Mouse (Mus musculus) left cerebral cortex, adult 9 months (tissue): Measurements from ENCODE around the gene Tifab.
"Not testable (repeated sequence)": the region's sequence is repeated elsewhere in the genome, so short reads cannot be mapped to it uniquely, and the experiment has no call there.

Source experiments
- DNase-seq, 2 experiments: peaks; one replicate each; pipeline ENCODE4 v3.0.0; 2022; ENCODE audit warnings: low spot score in 2 of 2

The Tifab gene

DNA sequence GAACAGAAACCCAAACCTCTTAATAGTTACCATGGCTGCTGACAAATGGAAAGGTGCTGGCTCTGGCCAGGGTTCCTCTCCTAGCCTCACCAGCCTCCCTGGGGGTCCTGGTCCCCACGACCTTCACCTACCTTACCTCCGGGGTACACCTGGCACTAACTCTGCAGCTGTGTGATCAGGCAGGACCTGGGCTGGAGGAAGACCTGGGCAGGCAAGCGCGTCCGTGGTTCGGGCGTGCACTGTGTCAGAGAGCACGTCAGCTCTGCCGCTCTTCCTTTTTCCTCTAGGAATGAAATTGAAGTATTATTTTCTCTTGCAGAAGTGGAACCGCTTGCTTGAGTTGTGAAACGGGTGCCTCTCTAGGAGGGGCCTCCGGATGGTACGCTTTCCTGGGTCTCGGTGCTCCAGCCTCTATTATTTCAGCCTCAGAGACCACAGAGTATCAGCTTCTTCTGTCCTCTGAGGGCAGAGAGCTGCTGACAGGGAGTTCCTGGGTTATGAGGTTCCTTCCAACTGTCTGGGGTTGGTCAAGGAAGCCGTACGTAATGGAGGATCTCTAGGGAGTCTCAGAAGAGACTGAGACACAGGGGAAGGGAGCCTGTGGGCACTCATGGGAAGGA lies at the start of gene Tifab:
Gene Tifab, minus strand, starts transcription at position 470 of the 620 bp plus-strand sequence.
- DNase-seq = no peak

- peak; percentile 18 to 57 for DNase-seq
These were observed 47.7 kb upstream of the Tifab start for GRCm38 (mm10) chr13:56226175-56226954.

DNA sequence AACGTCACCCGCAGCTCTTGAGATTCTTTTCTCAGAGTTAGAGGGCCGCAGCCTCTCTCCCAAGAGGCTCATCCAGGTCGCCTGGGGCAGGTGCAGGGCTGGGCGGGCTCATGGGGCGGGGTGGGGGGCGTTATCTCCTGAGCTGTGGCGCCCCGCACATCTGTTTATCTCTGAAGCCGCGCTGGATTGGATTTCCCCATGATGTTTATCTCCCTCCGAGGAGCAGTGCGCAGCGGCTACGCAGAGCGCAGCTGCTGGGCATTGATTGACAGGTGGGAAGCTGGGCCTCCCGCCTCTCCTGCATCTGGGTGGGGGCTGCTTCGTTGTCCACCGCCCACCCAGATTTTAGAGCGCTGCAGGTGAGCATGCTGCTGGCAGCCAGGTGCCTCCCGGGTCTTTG lies 44.9 kb upstream of the Tifab start:
- DNase-seq = no peak

DNA sequence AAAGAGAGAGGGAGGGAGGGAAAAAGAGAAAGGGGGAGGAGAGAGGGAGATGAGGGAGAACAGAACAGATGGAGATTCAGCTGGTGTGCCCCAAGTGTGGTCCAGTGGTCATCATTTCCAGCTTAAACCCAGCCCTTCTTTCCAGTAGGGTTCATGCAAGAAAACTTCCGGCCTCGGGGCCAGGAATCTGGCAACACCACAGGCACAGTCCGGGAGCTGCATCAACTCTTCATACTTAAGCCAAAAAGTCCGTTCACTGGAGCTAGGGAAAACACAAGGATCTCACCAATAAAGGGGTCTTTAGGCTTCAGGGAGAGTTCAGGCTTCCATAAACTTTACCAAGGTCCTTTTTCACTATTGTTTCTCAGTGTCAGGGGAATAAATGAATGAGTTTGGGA lies 44.2 kb upstream of the Tifab start:
- DNase-seq = no peak

DNA sequence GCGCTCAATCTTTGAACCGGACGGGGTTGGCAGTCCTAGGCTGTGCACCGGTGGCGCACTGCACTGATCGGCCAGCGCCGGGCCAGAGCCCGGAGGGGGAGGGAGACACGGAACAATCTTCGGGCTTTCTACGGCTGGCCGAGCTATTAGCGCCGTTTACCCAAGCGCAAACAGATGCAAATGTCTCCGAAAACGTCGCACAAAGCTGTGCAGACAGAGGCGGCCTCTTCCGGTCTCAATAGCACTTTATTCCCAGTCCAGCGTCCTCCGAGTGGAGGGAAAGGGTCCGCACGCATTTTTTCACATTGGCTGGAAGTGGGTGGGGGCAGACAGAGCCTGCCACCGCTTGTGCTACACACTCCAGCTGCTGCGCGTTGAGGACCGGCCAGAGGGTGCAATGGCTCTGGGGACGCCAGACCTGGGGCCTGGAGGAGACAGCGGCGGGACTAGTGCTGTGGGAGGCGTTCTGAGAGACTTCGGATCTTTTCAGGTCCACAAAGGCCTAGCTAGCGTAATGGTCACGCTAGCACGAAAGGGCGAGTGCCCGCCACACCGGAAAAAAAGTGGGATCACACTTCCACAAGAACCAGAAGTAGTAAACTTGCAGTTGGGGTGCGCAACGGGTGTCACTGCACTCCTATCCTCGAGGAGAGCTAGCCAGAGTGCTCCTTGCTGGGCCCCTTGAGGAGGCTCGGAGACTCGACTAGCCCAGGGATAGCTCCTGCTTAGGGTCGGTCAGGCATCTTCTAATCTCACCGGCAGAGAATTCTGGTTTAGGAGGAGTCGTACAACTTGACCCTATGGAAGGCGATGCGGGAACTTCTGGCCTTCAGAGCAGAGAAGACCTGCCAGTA lies 43.5 kb upstream of the Tifab start:
- peak in 1 of 2 experiments; percentile 30 for DNase-seq

- peak in 1 of 2 experiments; percentile 19 for DNase-seq
These were observed 42.6 kb upstream of the Tifab start for GRCm38 (mm10) chr13:56221129-56221910.

- no peak for DNase-seq
These were observed 40.6 kb upstream of the Tifab start for GRCm38 (mm10) chr13:56219254-56219653.

GRCm38 (mm10) chr13:56216090-56216489 lies 37.4 kb upstream of the Tifab start:
- no peak for DNase-seq

- DNase-seq = no peak
These were observed 35.9 kb upstream of the Tifab start for GRCm38 (mm10) chr13:56214633-56215032.

- no peak for DNase-seq
These were observed 30.4 kb upstream of the Tifab start for GRCm38 (mm10) chr13:56209067-56209411.

DNA sequence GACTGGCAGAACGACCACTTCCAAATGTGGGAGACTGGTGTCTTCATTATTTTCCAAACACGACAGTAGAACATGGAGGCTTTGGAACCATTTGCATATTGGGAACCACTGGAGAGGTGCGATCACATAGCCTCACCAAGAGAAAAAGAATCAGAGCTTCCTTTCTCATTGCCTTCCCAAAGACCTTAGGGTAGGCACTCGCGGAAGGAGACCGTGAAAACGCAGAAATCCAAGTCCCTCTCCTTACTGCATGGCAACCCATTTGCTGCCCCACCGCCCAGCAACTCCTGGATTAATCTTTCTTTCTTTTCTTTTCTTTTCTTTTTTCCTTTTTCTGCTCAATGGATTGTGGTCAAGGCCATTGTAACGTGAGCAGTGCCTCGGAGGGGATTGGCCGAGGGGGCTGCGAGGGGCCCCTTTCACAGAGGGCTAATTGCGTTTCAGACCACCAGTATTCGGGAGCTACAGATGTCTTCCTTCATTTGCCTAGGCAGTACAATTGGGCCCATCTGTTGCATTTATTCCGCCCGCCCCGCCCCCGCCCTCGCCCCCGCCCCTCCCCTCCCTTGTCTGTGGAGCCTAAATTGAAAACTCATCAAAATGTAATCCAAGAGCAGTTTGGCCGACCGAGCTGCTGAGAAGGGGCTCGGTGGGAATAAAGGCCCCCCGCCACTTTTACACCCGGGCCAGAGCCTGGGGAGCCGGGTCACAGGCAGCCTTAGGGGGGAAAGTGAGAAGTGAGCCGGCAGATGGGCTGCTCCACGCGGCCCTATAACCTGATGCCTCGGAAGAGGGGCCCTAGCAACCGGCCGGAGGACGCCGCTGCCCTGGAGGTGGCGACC lies 29.8 kb upstream of the Tifab start:
- DNase-seq = no peak

- DNase-seq = no peak
These were observed 20.8 kb upstream of the Tifab start for GRCm38 (mm10) chr13:56199506-56199905.

- DNase-seq = peak; percentile 68 to 89
These were observed 19.0 kb upstream of the Tifab start for GRCm38 (mm10) chr13:56197473-56198266.

- DNase-seq = no peak
These were observed 18.3 kb upstream of the Tifab start for GRCm38 (mm10) chr13:56197031-56197430.

DNA sequence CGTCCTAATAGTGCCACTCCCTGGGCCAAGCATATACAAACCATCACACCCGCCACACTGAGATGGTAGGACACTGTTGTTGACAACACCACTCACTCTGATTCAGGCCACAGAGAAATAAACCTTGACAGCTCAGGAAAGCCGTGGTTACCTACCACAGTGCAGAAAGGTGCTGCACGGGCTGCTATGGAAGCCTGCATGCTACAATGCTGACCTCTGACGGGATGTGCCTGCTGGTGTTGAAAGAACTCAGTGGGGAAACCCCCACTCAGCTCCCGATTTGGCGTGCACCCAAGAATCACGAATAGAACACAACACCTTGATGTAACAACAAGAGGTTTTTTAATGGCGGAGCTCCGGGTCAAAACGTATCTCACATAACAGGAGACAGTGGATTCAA lies 17.1 kb upstream of the Tifab start:
- not testable (repeated sequence) for DNase-seq

DNA sequence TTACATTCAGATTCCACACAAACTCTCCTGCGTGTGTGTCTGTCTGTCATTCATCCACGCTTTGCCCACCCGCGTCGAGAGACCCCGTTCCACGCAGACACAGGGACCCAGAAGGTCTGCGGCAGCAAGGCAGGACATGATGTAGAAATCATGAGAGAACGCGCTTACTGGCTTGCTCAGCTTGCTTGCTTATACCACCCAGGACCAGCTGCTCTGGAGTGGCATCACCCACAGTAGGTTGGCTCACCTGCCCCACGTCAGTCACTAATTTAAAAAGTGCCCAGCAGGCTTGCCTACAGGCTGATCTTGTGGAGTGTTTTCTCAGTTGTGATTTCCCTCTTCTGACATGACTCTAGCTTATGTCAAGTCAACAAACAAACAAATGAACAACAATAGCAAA lies 15.5 kb upstream of the Tifab start:
- DNase-seq = not testable (repeated sequence)

- peak in 1 of 2 experiments; percentile 51 for DNase-seq
These were observed 12.5 kb upstream of the Tifab start for GRCm38 (mm10) chr13:56191225-56191624.

- DNase-seq = no peak
These were observed 11.0 kb upstream of the Tifab start for GRCm38 (mm10) chr13:56189688-56190087.

DNA sequence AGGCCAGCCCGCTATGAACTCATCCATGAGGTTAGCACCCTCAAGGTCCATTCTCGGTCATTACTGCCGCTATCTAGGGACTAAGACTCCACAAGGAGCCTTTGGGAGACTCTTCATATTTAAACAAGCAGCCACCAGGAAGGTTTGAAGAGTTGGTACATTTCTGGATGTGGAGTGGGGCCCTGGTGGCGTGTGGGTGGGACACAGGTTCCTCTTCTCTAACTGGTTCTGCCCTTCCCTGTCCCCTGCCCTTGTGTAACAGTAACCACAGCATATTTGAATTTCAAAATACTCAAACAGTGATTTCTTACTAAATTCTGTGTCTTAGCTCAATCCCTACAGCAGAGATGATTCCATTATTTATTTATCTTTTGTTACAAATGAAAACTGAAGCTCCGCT lies 5.0 kb upstream of the Tifab start:
- no peak for DNase-seq

- DNase-seq = peak in 1 of 2 experiments; percentile 46
These were observed 2.7 kb upstream of the Tifab start for GRCm38 (mm10) chr13:56181424-56181823.
